Mouse (Mus musculus) lung, postnatal 0 days (tissue): ENCODE results near the gene Aplp1. TPM values are rescaled to one million over a fixed set of nuclear protein-coding genes. Genes with fewer than 3 reads are reported as not detected.

Experiments
- ATAC-seq: fragments of 200-750 bp; cut with Nextera tagmentation; 2 replicates; pipeline ENCODE4 v1.8.0; 2017; ENCODE audit warnings: moderate library complexity
- DNase-seq: peaks from one replicate; pipeline ENCODE4 v3.0.0-alpha.2; 2016; ENCODE audit warnings: low spot score
- H3K27ac ChIP-seq: fragments of 300-500 bp; sonication (generic); 2 replicates; pipeline ENCODE4 v1.5.1; 2014; ENCODE audit warnings: antibody characterized with exemption, mild to moderate bottlenecking, low read length, mixed read lengths
- H3K27me3 ChIP-seq: fragments of 300-500 bp; sonication (generic); replicated peaks from 2 replicates; pipeline ENCODE4 v1.6.1; 2014; ENCODE audit warnings: low read length, mixed read lengths; ENCODE audit not compliant: insufficient read depth
- H3K36me3 ChIP-seq: fragments of 300-500 bp; sonication (generic); 2 replicates; pipeline ENCODE4 v1.6.1; 2014; ENCODE audit warnings: low read length, mixed read lengths; ENCODE audit not compliant: insufficient read depth
- H3K4me1 ChIP-seq: fragments of 300-500 bp; sonication (generic); 2 replicates; pipeline ENCODE4 v1.6.1; 2014; ENCODE audit warnings: antibody characterized with exemption, low read depth, low read length, mixed read lengths; ENCODE audit not compliant: insufficient read depth
- H3K4me2 ChIP-seq: fragments of 300-500 bp; sonication (generic); replicated peaks from 2 replicates; pipeline ENCODE4 v1.6.1; 2014; ENCODE audit warnings: low read depth, mild to moderate bottlenecking, low read length, moderate library complexity, mixed read lengths
- H3K4me3 ChIP-seq: fragments of 300-500 bp; sonication (generic); 2 replicates; pipeline ENCODE4 v1.5.1; 2014; ENCODE audit warnings: low read depth, low read length
- H3K9ac ChIP-seq: fragments of 300-500 bp; sonication (generic); replicated peaks from 2 replicates; pipeline ENCODE4 v1.6.1; 2014; ENCODE audit warnings: low read depth, mild to moderate bottlenecking
- H3K9me3 ChIP-seq: fragments of 300-500 bp; sonication (generic); 2 replicates; pipeline ENCODE4 v1.6.1; 2016; ENCODE audit warnings: low read length, mixed read lengths
- CTCF ChIP-seq: IDR thresholded peaks from 2 replicates; pipeline ENCODE4 v1.5.1; 2016; ENCODE audit warnings: antibody characterized with exemption, mild to moderate bottlenecking
- EP300 ChIP-seq: IDR thresholded peaks from 2 replicates; pipeline ENCODE4 v1.6.1; 2016; ENCODE audit warnings: antibody characterized with exemption, mild to moderate bottlenecking, control low read depth
- WGBS: fragments of 180-500 bp; shearing (Covaris S2); extraction: QIAGEN DNeasy Blood & Tissue Kit; methylation state at CpG from one replicate; pipeline ENCODE4 v1.1.7; 2014; 5-methylcytosine and 5-hydroxymethylcytosine counted together
- polyA plus RNA-seq: library from polyadenylated mRNA; unstranded; fragments of >200 nt; fragmentation: Nextera tagmentation; extraction: Ambion mirVana; gene quantifications from 2 replicates; pipeline ENCODE4 v1.2.1, GENCODE M21; 2015

Gene Aplp1
- polyA plus RNA-seq, 1 experiment from 2014 or later = 6.8 TPM

- no peak overlapping the region for H3K4me3 ChIP-seq
- ATAC-seq (no peak), DNase-seq (no peak)
- H3K4me2 ChIP-seq = no peak overlapping the region
- H3K27me3 ChIP-seq = no peaks in the 10 kb centered on the region
- H3K9me3 ChIP-seq = no peaks in the 10 kb centered on the region
- H3K4me1 ChIP-seq = no peaks in the 10 kb centered on the region
- H3K9ac ChIP-seq = no peak overlapping the region
- no peaks in the 10 kb centered on the region for H3K36me3 ChIP-seq
- H3K27ac ChIP-seq = no peak overlapping the region
- TF ChIP-seq EP300 = no peak
- no peak for TF ChIP-seq CTCF
Measured at GRCm38 (mm10) chr7:30429327-30429726, 16.0 kb downstream of the Aplp1 start.

GRCm38 (mm10) chr7:30423071-30423641 is 22.2 kb downstream of the Aplp1 start:
- 28% methylated on average over 23 of the region's 23 CpGs for WGBS
- no peak for ATAC-seq
- Histone ChIP-seq H3K27ac (peak overlapping the region; percentile 58), H3K4me2 (peak overlapping the region; percentile 83), H3K9ac (no peak overlapping the region), H3K27me3 (no peaks in the 10 kb centered on the region), H3K9me3 (no peaks in the 10 kb centered on the region), H3K4me1 (no peaks in the 10 kb centered on the region), H3K4me3 (peak overlapping the region; percentile 38), H3K36me3 (no peaks in the 10 kb centered on the region)
- no peak for DNase-seq
- TF ChIP-seq EP300 (no peak), CTCF (no peak)

GRCm38 (mm10) chr7:30422560-30422959 is 22.8 kb downstream of the Aplp1 start:
- DNase-seq = no peak
- TF ChIP-seq CTCF = no peak
- no peak for TF ChIP-seq EP300
- Histone ChIP-seq H3K4me1 (no peaks in the 10 kb centered on the region), H3K9me3 (no peaks in the 10 kb centered on the region), H3K36me3 (no peaks in the 10 kb centered on the region), H3K4me2 (peak overlapping the region; percentile 83), H3K27ac (peak overlapping the region; percentile 58; the same call in 1 of the 2 replicates), H3K9ac (no peak overlapping the region), H3K4me3 (peak overlapping the region; percentile 38), H3K27me3 (no peaks in the 10 kb centered on the region)
- peak; percentile 25; the same call in 1 of the 2 replicates for ATAC-seq
- 6% methylated on average over 9 of the region's 9 CpGs for WGBS

- no peak overlapping the region; the same call in 1 of the 2 replicates for H3K27ac ChIP-seq
- ATAC-seq (peak; percentile 80), DNase-seq (peak; percentile 89)
- H3K4me1 ChIP-seq = no peaks in the 10 kb centered on the region
- TF ChIP-seq EP300 = no peak
- TF ChIP-seq CTCF = no peak
- no peaks in the 10 kb centered on the region for H3K9me3 ChIP-seq
- peak overlapping the region; percentile 83 for H3K4me2 ChIP-seq
- WGBS = 1% methylated on average over 45 of the region's 45 CpGs
- H3K9ac ChIP-seq = peak overlapping the region; percentile 26
- no peaks in the 10 kb centered on the region for H3K36me3 ChIP-seq
- peak overlapping the region; percentile 38 for H3K4me3 ChIP-seq
- no peaks in the 10 kb centered on the region for H3K27me3 ChIP-seq
Measured at GRCm38 (mm10) chr7:30421890-30422435, 23.4 kb downstream of the Aplp1 start.

- 7% methylated on average over 31 of the region's 31 CpGs for WGBS
- peak within 1 kb of the TSS; percentile 26 for H3K9ac ChIP-seq
- no peaks in the 10 kb centered on the region for H3K4me1 ChIP-seq
- TF ChIP-seq CTCF (no peak), EP300 (no peak)
- H3K27ac ChIP-seq = peak within 1 kb of the TSS; percentile 58
- H3K9me3 ChIP-seq = no peaks in the 10 kb centered on the region
- ATAC-seq (peak; percentile 55), DNase-seq (peak; percentile 73)
- H3K4me2 ChIP-seq = peak within 1 kb of the TSS; percentile 83
- no peaks in the 10 kb centered on the region for H3K36me3 ChIP-seq
- no peaks in the 10 kb centered on the region for H3K27me3 ChIP-seq
- H3K4me3 ChIP-seq = peak within 1 kb of the TSS; percentile 38
Measured at GRCm38 (mm10) chr7:30421175-30421889, 24.0 kb downstream of the Aplp1 start, which contains the start of gene Nfkbid. Gene Nfkbid (plus strand): TSS chr7:30421732.

- WGBS = 75% methylated on average over 3 of the region's 3 CpGs
- H3K4me2 ChIP-seq = no peak overlapping the region
Measured at GRCm38 (mm10) chr7:30420673-30421072, 24.7 kb downstream of the Aplp1 start.

More at GRCm38 (mm10) chr7:30420673-30421072, 24.7 kb downstream of the Aplp1 start:
- H3K9me3 ChIP-seq = no peaks in the 10 kb centered on the region
- H3K27ac ChIP-seq = no peak overlapping the region
- no peak overlapping the region for H3K9ac ChIP-seq
- TF ChIP-seq CTCF = no peak
- TF ChIP-seq EP300 = no peak
- no peak for DNase-seq
- no peak overlapping the region for H3K4me3 ChIP-seq
- no peaks in the 10 kb centered on the region for H3K4me1 ChIP-seq
- H3K27me3 ChIP-seq = no peaks in the 10 kb centered on the region
- no peaks in the 10 kb centered on the region for H3K36me3 ChIP-seq
- no peak for ATAC-seq
